Mouse (Mus musculus) E14TG2a.4 (cell line): ENCODE data around the gene Hoxd3.

ENCODE experiments used
- CTCF ChIP-seq: conservative IDR thresholded peaks from 2 replicates; pipeline ENCODE4 v1.5.1; 2014; ENCODE audit warnings: low read length
- NANOG ChIP-seq: IDR thresholded peaks from 2 replicates; pipeline ENCODE4 v1.6.1; 2014; ENCODE audit warnings: borderline replicate concordance, low read length, mixed read lengths

DNA sequence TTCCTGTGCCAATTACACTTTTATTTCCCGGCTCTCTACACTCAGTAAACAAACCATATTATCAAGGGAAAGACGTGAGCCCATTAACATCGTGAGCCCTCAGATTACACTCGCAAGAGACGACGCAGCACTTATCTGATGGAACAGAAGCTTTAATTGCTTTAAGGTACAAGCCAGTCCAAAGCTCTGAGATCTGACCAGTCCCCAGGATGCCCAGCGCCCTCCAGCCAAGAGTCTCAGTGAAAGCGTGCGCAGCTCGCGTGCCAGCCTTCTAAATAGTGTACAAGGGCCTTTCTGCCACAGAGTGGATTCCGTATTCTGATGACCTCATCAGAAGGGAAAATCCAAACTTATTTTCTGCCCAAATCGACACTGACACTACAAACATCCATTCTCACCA is 50.2 kb downstream of the Hoxd3 start:
- TF ChIP-seq CTCF (no peak), NANOG (no peak)
